Mouse (Mus musculus): ENCODE data around the gene Palm3. TPM values are rescaled to one million over a fixed set of nuclear protein-coding genes. Genes with fewer than 3 reads are reported as not detected.

Gene Palm3
- polyA plus RNA-seq, 1 experiment from 2014 or later = 0.06 TPM

DNA sequence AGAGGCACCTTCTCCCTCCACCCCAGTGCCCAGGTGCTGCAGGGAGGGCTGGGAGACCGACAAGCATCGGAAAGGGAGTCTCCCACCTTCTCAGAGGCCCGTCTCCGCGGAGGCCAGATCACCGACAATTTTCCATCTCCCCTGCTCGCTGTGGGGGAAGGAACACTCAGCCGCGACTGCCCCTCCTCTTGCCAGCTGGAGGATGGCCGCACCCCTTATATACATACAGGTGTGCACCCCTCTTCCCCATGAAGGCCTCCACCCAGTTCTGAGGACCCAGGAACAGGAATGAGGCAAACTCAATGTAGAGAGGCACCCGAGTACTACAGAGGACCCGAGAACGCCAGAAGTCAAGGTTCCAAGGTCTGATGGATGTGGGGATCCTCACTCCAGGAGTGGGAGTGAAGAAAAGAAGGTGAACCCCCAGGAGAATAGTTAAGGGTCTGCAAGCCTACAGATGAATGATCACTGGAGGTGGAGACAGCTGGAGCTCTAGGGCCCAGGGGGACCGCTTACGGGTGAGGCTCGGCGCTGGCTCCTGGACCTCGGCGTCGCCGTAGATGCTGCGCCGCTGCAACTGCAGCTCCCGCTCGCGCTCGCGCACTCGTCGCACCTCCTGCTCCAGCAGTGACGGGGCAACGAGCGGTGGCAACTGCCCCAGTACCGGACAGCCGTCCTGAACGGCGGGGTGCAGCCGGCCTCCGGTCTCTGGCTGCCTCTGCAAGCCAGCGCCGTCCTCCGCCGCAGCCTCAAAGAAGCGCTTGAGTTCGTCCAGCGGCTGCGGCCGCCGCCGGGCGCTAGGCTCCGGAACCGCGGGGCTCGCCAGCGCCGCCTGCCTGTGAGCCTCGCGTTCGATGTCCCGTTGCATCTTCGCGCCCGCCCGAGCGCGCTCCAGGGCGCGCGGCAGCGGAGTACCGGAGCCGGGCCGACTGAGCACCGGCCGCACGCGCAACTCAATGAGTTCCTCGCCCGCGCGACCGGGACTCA lies 10.4 kb upstream of the Palm3 start:
- H3K27ac ChIP-seq = no peak overlapping the region
- H3K9ac ChIP-seq = no peak overlapping the region
- H3K4me1 ChIP-seq (replicated peaks) = peaks cover 23% of the 10 kb centered on the region
- 3% methylated on average over 83 of the region's 83 CpGs for WGBS (ENCODE audit: insufficient replicate concordance)
- ATAC-seq (ENCODE audit: low read depth) (peak; percentile 22; the same call in 1 of the 2 replicates), DNase-seq (peak; percentile 32)
- H3K4me3 ChIP-seq (replicated peaks) = peak overlapping the region; percentile 56
- peaks cover 55% of the 10 kb centered on the region for H3K27me3 ChIP-seq
- no peaks in the 10 kb centered on the region for H3K9me3 ChIP-seq (replicated peaks)
- no peaks in the 10 kb centered on the region for H3K36me3 ChIP-seq
- H3K4me2 ChIP-seq = peak overlapping the region; percentile 71

GRCm38 (mm10) chr8:84011705-84012498 lies 9.4 kb upstream of the Palm3 start, which contains the start of gene 2210011C24Rik:
2210011C24Rik (minus strand) TSS chr8:84012171.
- H3K9me3 ChIP-seq (replicated peaks) = no peaks in the 10 kb centered on the region
- no peak within 1 kb of the TSS for H3K9ac ChIP-seq
- ATAC-seq (ENCODE audit: low read depth) (no peak), DNase-seq (no peak)
- peaks cover 57% of the 10 kb centered on the region for H3K27me3 ChIP-seq
- WGBS (ENCODE audit: insufficient replicate concordance) = under 1% methylated on average over 45 of the region's 45 CpGs
- peak within 1 kb of the TSS; percentile 56 for H3K4me3 ChIP-seq (replicated peaks)
- no peaks in the 10 kb centered on the region for H3K36me3 ChIP-seq
- H3K4me1 ChIP-seq (replicated peaks) = peaks cover 23% of the 10 kb centered on the region
- H3K27ac ChIP-seq = no peak within 1 kb of the TSS
- H3K4me2 ChIP-seq = peak within 1 kb of the TSS; percentile 71

DNA sequence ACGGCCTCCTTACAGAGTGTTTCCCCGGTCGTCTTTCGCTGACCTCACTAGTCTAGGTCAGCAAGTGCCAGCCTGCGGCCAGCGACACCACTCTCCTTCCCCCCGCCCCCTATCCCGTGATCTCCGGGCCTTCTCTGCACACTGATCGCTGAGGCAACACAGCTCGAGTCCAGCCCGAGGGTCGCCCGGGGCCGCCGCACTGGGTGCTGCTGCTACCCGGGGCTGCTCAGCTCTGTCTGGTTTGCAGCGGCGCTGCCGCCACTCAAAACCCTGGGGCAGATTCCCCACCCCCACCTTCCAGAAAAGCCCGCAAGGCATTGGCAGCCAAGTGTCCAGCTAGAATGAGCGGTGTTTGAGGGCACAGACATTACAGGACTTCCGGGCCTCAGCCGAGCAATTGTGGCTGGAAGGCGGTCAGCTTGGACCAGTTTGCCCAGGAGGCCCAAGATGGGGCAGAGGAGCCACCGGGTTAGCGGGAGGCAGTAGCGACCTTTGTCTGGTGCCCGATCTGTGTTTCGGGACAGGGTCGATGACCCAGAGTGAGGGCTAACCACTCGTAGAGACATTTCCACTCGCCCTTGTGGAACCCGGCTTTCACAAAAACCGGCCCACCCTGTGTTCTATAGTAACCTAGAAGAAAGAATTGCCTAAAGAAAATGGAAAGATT lies 8.6 kb upstream of the Palm3 start:
- DNase-seq = no peak
- Histone ChIP-seq H3K4me1 (replicated peaks) (peaks cover 23% of the 10 kb centered on the region), H3K27ac (no peak overlapping the region), H3K36me3 (no peaks in the 10 kb centered on the region), H3K27me3 (peaks cover 61% of the 10 kb centered on the region), H3K4me3 (replicated peaks) (peak overlapping the region; percentile 56), H3K9ac (no peak overlapping the region), H3K4me2 (peak overlapping the region; percentile 71), H3K9me3 (replicated peaks) (no peaks in the 10 kb centered on the region)
- ATAC-seq (ENCODE audit: low read depth) = 0 out of 2 replicates have a peak, but pooled peaks have one; percentile 11
- 10% methylated on average over 35 of the region's 35 CpGs for WGBS (ENCODE audit: insufficient replicate concordance)

DNA sequence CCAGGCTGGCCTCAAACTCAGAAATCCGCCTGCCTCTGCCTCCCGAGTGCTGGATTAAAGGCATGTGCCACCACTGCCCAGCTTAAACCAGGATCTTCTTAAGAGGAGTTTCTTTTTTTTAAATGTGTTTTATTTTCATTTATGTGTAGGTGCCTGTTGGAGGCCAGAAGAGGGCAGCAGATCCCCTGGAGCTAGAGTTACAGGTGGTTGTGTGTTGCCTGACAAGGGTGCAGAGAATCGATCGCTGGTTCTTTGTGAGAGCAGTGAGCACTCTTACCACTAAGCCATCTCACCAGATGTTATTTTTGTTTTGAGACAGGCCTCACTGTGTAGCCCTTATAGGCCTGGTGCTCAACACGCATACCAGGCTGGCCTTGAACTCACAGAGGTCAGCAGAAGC lies 5.4 kb upstream of the Palm3 start:
- peaks cover 19% of the 10 kb centered on the region for H3K4me1 ChIP-seq (replicated peaks)
- WGBS (ENCODE audit: insufficient replicate concordance) = 73% methylated on average over 5 of the region's 5 CpGs
- H3K4me2 ChIP-seq = no peak overlapping the region
- H3K9me3 ChIP-seq (replicated peaks) = no peaks in the 10 kb centered on the region
- ATAC-seq (ENCODE audit: low read depth) (no peak), DNase-seq (no peak)
- H3K27ac ChIP-seq = no peak overlapping the region
- H3K4me3 ChIP-seq (replicated peaks) = no peak overlapping the region
- peaks cover 64% of the 10 kb centered on the region for H3K27me3 ChIP-seq
- H3K36me3 ChIP-seq = no peaks in the 10 kb centered on the region
- H3K9ac ChIP-seq = no peak overlapping the region

DNA sequence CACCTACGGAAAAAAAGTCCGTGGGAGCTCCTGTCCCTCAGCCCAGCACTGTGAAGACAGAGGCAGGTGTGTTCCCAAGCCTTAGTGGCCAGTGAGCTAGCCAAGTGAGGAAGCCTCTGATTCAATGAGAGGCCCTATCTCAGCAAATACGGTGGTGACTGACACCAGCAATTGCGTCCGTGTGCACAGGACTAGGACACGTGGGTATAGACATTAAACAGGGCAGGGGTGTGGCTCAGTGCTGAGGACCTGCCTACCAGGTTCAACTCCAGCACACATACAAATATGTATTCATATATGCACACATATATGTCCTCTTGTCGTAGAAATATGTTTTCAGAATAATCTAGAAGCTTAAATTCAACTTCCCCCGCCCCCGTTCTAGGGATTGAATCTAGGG lies 1.5 kb upstream of the Palm3 start:
- H3K4me3 ChIP-seq (replicated peaks) = no peak overlapping the region
- DNase-seq = no peak
- no peak for ATAC-seq (ENCODE audit: low read depth)
- H3K27me3 ChIP-seq = peaks cover 67% of the 10 kb centered on the region
- H3K27ac ChIP-seq = no peak overlapping the region
- H3K4me1 ChIP-seq (replicated peaks) = peaks cover 10% of the 10 kb centered on the region; the same call in 1 of the 2 replicates
- no peaks in the 10 kb centered on the region for H3K36me3 ChIP-seq
- no peak overlapping the region for H3K9ac ChIP-seq
- no peak overlapping the region for H3K4me2 ChIP-seq
- WGBS (ENCODE audit: insufficient replicate concordance) = 62% methylated on average over 9 of the region's 9 CpGs
- no peaks in the 10 kb centered on the region for H3K9me3 ChIP-seq (replicated peaks)

GRCm38 (mm10) chr8:84021569-84021968 lies 298 bp downstream of the Palm3 start:
- peaks cover 17% of the 10 kb centered on the region for H3K4me1 ChIP-seq (replicated peaks)

GRCm38 (mm10) chr8:84023085-84023484 lies 1.8 kb downstream of the Palm3 start:
- Histone ChIP-seq H3K9ac (no peak overlapping the region), H3K27me3 (peaks cover 89% of the 10 kb centered on the region), H3K4me2 (no peak overlapping the region), H3K4me3 (replicated peaks) (no peak overlapping the region), H3K36me3 (no peaks in the 10 kb centered on the region), H3K9me3 (replicated peaks) (no peaks in the 10 kb centered on the region), H3K27ac (no peak overlapping the region), H3K4me1 (replicated peaks) (peaks cover 17% of the 10 kb centered on the region)
- DNase-seq (no peak), ATAC-seq (ENCODE audit: low read depth) (no peak)
- 20% methylated on average over 5 of the region's 5 CpGs for WGBS (ENCODE audit: insufficient replicate concordance)

More at GRCm38 (mm10) chr8:84021569-84021968, 298 bp downstream of the Palm3 start:
- 0 out of 2 replicates have a peak overlapping the region, but pooled peaks have one; percentile 2 for H3K4me2 ChIP-seq
- H3K4me3 ChIP-seq (replicated peaks) = no peak overlapping the region
- ATAC-seq (ENCODE audit: low read depth) (no peak), DNase-seq (no peak)
- H3K36me3 ChIP-seq = no peaks in the 10 kb centered on the region
- no peak overlapping the region for H3K9ac ChIP-seq
- no peaks in the 10 kb centered on the region for H3K9me3 ChIP-seq (replicated peaks)
- H3K27me3 ChIP-seq = peaks cover 80% of the 10 kb centered on the region
- H3K27ac ChIP-seq = no peak overlapping the region
- 40% methylated on average over 12 of the region's 12 CpGs for WGBS (ENCODE audit: insufficient replicate concordance)

- H3K36me3 ChIP-seq = no peaks in the 10 kb centered on the region
- H3K27ac ChIP-seq = no peak overlapping the region
- H3K4me2 ChIP-seq = no peak overlapping the region
- H3K9me3 ChIP-seq (replicated peaks) = no peaks in the 10 kb centered on the region
- peaks cover 17% of the 10 kb centered on the region for H3K4me1 ChIP-seq (replicated peaks)
- WGBS (ENCODE audit: insufficient replicate concordance) = 62% methylated on average over 1 of the region's 1 CpGs
- no peak overlapping the region for H3K9ac ChIP-seq
- H3K27me3 ChIP-seq = peaks cover 90% of the 10 kb centered on the region
- H3K4me3 ChIP-seq (replicated peaks) = no peak overlapping the region
- DNase-seq (no peak), ATAC-seq (ENCODE audit: low read depth) (no peak)
Observed at GRCm38 (mm10) chr8:84023631-84024030, 2.4 kb downstream of the Palm3 start.

GRCm38 (mm10) chr8:84024171-84024570 lies 2.9 kb downstream of the Palm3 start:
- H3K27ac ChIP-seq = no peak overlapping the region
- no peak overlapping the region for H3K4me3 ChIP-seq (replicated peaks)
- H3K4me1 ChIP-seq (replicated peaks) = peaks cover 17% of the 10 kb centered on the region
- no peaks in the 10 kb centered on the region for H3K9me3 ChIP-seq (replicated peaks)
- peak; percentile 30 for DNase-seq
- H3K27me3 ChIP-seq = peaks cover 96% of the 10 kb centered on the region
- WGBS (ENCODE audit: insufficient replicate concordance) = 11% methylated on average over 10 of the region's 10 CpGs
- no peak for ATAC-seq (ENCODE audit: low read depth)
- H3K4me2 ChIP-seq = no peak overlapping the region
- H3K9ac ChIP-seq = no peak overlapping the region
- no peaks in the 10 kb centered on the region for H3K36me3 ChIP-seq

GRCm38 (mm10) chr8:84025863-84026262 lies 4.6 kb downstream of the Palm3 start:
- peak overlapping the region; percentile 62 for H3K4me2 ChIP-seq
- DNase-seq (peak; percentile 27), ATAC-seq (ENCODE audit: low read depth) (peak; percentile 40; the same call in 1 of the 2 replicates)
- H3K4me3 ChIP-seq (replicated peaks) = peak overlapping the region; percentile 44
- WGBS (ENCODE audit: insufficient replicate concordance) = under 1% methylated on average over 41 of the region's 41 CpGs
- H3K27ac ChIP-seq = no peak overlapping the region
- peaks cover 86% of the 10 kb centered on the region for H3K27me3 ChIP-seq
- no peaks in the 10 kb centered on the region for H3K36me3 ChIP-seq
- H3K9ac ChIP-seq = no peak overlapping the region
- H3K9me3 ChIP-seq (replicated peaks) = no peaks in the 10 kb centered on the region
- peaks cover 17% of the 10 kb centered on the region for H3K4me1 ChIP-seq (replicated peaks)

- no peak for ATAC-seq (ENCODE audit: low read depth)
- DNase-seq = no peak
- no peak overlapping the region for H3K4me2 ChIP-seq
- peaks cover 13% of the 10 kb centered on the region for H3K4me1 ChIP-seq (replicated peaks)
- H3K36me3 ChIP-seq = no peaks in the 10 kb centered on the region
- WGBS (ENCODE audit: insufficient replicate concordance) = 7% methylated on average over 10 of the region's 10 CpGs
- H3K4me3 ChIP-seq (replicated peaks) = no peak overlapping the region
- H3K9me3 ChIP-seq (replicated peaks) = no peaks in the 10 kb centered on the region
- no peak overlapping the region for H3K9ac ChIP-seq
- peaks cover 75% of the 10 kb centered on the region for H3K27me3 ChIP-seq
- H3K27ac ChIP-seq = no peak overlapping the region
Observed at GRCm38 (mm10) chr8:84027449-84027848, 6.2 kb downstream of the Palm3 start.
